Mouse (Mus musculus): ENCODE measurements around the gene Rfx2.

The Rfx2 gene

DNA sequence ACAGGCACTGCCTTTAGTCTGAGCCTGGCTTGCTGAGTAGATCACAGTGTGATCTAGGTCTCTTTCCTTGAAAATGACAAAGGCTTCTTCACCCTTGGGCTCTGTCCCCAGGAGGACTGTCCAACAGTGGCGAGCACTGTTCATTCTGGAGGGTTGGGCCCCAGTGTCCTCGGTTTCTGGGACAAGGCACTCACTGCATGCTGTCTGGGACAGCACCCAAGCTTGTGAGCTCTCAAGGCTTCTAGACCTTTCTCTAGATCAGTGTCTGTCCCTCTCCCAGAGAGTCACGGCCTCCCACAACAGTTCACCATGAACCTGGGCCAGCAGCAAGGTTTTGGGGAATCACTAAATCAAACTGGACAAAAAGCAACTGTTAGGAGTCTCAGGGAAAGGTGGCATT is 38.2 kb downstream of the Rfx2 start:
- no peak for DNase-seq (ENCODE audit: extremely low read depth, insufficient read length, low spot score)

DNA sequence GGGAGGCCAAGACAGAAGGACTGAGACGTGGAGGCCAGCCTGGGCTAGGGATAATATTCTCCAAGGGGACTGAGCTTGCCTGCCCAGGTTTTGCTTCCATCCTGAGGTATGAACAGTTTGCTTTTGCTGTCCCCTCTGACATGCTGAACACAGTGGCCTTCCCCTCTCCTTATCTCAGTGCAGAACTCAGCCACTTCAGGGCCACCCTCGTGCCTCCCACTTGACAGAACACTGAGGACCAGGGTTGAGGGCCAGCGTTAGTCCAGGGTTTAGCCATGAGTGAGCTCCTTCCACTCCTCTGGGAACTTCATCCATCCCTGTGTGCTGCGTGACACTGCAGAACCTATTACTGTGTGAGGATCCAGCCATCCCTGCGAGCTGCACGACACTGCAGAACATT is 41.5 kb downstream of the Rfx2 start:
- no peak for DNase-seq (ENCODE audit: extremely low read depth, insufficient read length, low spot score)

DNA sequence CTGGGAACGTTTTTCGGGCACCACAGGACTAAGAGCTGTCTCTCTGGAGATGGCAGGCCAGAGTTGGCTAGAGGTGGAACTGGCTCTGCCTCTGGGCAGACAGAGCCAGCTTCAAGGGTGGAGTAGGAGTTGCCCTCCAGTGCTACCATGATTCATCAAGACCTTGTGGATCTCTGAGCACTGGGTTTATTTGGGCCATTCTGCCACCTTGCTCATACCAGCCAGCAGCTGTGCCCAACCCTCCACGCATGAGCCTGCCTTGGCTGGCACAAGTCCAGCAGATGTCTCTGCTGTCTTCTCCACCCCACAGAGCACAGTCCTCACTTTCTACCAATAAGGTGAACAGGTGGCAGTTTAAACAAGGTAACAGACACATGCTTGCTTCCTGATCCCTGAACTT is 41.9 kb downstream of the Rfx2 start:
- no peak for DNase-seq (ENCODE audit: extremely low read depth, insufficient read length, low spot score)

DNA sequence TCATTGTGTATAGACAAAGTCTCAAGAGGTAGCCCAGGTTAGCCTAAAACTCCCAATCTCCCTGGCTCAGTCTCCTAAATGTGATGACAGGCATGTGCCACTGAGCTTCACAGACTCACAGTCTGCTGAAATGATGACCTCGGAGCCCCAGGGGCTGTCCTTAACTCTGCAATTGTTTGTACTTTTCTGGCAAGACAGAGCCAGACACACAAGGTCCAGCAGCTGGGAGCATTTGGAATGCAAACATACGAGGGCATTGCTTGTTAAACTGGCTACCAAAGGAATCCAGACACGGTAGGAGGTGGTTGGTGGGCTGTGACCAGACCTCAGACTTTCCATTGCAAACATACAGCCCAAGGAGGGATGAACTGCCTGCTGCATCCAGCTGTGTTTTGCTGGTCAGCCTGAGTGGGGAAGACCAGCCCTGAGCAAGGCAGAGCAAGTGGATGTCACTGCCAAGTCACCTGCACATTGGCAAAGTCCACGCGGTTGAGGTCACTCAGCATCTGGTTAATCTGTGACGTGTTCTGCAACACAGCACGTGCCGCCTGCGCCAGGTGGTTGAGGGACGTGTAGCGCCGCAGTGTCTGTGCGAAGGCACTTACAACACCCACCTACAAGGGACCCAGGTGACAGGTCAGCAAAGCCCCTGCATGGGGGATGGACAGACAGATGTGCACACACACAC is 50.4 kb downstream of the Rfx2 start:
- DNase-seq (ENCODE audit: extremely low read depth, insufficient read length, low spot score) = no peak

DNA sequence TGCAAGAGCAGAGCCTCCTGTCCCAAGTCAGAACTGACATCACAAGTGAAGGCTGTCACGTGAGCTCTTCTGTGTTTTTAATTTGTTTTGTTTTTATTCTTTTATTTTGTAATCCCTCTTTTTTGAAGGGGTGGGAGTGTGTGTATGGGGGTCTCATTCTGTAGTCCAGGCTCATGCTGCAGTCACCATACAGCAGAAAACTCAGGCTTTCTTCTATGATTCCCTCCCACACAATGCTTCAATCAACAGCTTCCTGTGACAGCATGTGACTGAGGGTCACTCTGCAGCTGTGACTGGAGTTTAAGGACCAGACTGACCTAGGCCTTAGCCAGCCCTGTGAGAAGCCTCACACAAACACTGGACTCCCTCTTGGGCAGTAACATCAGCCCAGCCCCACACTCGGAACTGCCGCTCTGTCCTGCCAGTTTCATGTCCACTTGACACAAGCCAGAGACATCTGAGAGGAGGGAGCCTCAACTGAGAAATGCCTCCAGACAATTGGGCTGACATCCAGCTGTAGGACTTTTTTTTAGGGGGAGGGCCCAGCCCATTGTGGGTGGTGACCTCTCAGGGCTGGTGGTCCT is 51.9 kb downstream of the Rfx2 start:
- DNase-seq (ENCODE audit: extremely low read depth, insufficient read length, low spot score) = no peak

DNA sequence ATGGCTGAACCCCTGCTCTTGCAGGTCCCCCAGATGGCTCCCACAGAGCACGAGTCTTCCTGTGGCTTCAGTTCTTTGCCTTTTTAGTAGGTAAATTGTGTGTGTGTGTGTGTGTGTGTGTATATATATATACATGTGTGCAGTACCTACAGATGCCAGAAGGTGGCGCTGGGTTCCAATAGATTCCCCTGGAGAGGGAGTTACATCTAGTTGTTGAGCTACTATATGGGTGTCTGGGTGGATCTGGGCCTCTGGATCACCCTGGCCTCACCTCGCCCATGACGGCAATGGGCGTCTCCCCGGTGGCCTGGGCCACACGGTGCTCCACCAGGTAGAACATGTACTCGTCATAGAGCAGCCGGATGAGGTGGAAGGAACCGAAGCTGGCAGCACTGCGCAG is 53.2 kb downstream of the Rfx2 start:
- no peak for DNase-seq (ENCODE audit: extremely low read depth, insufficient read length, low spot score)

DNA sequence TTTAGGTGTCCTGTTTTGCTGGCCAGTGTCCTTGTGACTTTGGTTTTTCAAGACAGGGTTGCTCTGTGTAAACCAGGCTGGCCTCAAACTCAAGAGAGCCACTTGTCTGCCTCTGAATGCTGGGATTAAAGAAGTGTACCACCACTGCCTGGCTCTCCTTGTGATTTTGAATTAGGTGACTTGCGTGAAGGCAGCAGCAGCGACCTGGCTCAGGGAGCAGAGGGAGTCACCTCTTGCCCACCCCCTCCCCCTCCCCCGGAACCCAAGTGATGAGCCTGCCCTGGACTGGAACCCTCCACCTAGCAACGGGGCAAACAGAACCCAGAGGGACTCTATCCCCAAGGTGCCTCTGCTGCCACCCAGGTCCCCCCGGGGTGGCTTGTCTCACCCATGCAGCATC is 60.9 kb downstream of the Rfx2 start, which contains the start of gene Prr22:
Prr22 (plus strand) TSS at position 301 of the 400 bp plus-strand sequence.
- DNase-seq (ENCODE audit: extremely low read depth, insufficient read length, low spot score) = no peak

DNA sequence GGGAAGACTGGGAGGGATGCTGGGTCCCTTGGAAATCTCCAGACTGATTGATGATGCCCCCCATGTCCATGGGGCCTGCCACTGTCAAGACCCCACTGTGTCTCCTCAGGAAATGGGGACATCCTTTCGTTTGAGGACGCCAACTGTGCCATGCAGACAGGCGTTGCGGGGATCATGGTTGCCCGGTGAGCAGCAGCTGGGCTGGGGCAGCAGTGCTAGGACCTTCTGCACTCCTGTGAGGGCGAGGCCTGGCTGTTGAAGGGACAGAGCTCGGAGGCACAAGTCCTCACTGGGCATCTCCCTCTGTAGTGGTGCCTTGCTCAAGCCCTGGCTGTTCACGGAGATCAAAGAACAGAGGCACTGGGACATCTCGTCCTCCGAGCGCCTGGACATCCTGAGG is 61.9 kb downstream of the Rfx2 start:
- no peak for DNase-seq (ENCODE audit: extremely low read depth, insufficient read length, low spot score)

DNA sequence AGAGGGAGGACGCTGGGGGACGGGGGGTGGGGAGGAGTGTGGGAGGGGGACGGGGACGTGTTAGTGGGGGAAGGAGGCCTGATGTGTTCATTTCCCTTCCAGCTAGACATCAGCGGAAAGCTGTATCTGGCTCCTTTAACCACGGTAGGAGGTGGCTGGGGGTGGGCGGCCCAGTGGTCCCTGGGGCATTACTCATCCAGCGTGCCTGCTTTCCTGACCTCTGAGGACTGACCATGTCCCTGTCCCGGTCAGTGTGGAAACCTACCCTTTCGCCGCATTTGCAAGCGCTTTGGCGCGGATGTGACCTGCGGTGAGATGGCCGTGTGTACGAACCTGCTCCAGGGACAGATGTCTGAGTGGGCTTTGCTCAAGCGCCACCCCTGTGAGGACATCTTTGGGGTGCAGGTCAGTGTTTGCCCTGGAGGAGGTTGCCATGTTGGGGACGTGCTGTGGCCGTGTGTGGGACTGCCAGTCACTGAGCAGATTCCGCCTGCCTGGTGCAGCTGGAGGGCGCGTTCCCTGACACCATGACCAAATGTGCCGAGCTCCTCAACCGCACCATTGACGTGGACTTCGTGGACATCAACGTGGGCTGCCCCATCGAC is 63.2 kb downstream of the Rfx2 start:
- no peak for DNase-seq (ENCODE audit: extremely low read depth, insufficient read length, low spot score)

DNA sequence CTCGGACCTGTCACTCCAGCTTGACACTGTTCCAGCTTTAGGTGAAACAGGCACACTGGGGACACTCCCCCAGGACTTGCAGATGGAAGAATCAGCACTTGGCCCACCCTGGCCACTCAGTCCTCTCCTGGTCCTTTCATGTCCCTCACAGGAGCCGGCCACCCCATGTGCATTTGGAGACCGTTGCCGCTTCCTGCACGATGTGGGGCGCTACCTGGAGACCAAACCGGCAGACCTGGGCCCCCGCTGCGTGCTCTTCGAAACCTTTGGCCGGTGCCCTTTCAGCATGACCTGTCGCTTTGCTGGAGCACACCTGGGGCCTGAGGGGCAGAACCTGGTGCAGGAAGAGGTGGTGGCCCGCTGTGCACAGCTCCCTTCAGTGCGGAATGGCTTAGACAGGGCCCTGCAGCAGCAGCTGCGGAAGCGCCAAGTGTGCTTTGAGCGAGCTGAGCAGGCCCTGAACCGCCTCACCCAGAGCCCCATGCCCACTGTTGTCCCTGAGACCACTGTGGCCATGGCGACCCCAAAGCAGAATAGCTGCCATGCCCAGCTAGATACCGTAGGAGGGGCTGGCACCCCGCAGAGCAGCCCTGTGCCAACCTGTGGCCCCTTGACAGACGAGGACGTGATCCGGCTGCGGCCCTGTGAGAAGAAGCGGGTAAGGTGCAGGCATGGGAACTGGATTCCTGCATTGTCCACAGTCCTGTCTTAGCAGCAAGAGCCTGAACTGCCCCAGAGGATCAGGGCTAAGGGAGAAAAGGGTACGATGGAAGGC is 64.0 kb downstream of the Rfx2 start:
- no peak for DNase-seq (ENCODE audit: extremely low read depth, insufficient read length, low spot score)

DNA sequence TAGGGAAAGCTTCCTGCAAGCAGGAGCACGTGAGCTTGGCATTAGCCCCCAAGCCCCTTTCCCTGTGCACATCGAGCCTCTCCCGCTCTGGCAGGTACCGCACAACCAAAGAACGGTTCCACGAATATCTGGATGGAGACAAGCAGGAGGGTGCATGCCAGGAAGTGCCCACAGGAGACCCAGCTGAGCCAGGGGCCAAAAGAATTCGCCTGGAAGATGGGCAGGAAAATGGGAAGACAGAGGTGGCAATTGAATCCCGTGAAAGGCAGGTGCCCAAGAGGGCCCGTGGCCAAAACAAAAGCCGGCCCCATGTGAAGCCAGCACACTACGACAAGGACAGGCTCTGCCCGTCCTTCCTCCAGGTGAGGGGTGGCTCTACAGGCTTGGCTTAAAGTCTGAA is 65.4 kb downstream of the Rfx2 start:
- no peak for DNase-seq (ENCODE audit: extremely low read depth, insufficient read length, low spot score)

DNA sequence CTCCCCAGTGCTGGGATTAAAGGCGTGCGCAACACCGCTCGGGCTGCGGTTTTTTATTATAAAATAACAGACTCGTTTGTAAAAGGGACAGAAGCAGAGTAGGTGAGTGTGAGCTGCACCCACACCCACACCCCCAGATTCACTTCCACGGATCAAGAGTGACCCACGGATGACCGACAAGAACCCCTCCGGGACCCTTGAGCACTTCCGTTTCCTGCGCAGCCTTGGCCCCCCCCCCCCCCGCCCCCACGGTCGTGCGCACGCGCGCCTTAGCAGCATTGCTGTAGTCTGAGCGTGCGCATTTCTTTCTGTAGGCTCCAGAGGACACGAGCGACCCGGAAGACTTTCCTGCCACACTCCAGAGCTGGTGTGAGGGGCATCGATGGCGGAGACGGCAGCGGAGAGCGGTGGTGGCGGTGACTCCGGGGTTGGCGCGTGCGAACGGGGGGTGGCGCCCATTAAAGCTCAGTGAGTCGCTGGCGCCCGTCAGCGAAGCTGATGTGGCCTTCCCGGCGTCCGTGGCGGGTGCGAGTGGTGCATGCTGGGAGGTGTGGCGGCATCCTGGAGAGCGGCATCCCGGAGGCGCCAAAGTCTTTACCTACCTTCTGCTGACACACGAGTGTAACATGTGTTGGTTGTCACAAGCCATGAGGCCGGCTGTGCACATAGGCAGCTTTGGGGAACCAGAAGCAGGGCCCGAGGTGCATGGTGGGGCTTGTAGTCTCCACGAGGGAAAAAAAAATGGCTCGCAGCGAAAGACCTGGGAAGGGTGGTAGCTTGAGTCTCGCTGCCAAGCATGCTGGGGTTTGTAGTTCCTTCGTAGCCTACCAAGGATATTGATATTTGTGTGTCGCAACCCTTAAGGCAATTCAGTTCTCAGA is 66.1 kb downstream of the Rfx2 start, which contains the start of gene Dus3l:
Dus3l (plus strand) TSS at position 284 of the 881 bp plus-strand sequence.
- peak; percentile 95 for DNase-seq (ENCODE audit: extremely low read depth, insufficient read length, low spot score)

DNA sequence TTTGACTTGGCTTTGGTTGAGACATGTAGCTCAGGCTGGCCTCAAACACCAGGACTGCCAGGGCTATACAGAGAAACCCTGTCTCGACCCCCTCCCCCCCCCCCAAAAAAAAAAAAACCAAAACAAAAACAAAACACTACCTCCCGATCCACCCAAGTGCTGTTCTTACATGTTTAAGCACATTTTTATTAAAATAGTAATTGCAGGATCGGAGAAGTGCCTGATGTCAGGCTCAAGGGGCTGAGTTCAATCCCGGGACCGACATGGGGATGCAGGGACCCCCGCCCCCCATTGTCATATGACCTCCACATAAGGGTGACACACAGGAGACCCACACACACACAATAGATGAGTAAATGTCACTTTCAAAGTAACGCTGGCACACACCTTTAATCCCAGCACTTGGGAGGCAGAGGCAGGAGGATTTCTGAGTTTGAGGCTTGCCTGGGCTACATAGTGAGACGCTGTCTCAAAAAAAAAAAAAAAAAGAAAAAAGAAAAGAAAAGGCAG is 67.0 kb downstream of the Rfx2 start:
- no peak for DNase-seq (ENCODE audit: extremely low read depth, insufficient read length, low spot score)

DNA sequence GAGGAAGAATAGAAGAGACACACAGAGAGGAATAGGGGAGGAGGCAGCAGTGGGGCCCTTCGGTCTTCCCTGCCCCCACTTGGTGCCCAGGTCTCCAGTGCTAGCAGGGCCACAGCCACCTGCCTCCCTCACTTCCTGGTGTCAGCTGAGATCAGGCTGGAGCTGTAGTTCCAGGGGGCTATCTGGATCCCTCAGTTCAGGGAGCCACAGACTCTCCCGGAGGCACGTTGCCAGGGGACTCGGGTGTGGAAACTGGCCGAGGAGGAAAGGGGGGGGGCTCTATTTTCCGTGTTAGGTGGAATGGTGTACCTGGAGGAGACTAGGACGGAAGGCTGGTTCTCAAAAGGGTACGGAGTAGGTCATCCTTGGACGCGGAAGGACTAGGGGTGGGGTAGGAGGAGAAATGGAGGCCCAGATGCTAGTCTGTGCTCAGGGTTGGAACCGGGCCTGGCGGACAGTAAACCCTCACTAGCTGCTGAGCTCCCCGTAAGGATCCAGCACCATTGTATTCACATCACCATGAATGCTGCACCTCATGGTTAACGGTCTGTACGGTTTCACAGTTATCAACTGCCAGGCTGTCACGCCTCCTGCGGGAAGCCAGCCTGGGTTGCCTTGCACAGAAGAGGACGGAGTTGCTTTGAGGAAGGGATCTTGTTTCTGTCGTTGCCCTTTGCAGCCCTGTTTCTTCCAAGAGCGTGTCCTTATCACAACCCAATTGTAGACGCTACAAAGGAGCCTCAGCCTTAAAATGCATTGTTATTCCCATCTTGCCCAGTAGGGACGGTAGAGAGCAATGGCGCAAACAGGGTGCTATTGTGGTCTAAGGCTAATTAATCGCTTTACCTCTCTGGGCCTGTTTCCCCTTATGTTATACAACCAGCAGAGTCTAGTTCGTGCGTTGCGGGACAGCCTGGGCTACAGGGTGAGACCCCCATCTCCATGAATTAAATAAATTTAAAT is 67.8 kb downstream of the Rfx2 start:
- no peak for DNase-seq (ENCODE audit: extremely low read depth, insufficient read length, low spot score)

DNA sequence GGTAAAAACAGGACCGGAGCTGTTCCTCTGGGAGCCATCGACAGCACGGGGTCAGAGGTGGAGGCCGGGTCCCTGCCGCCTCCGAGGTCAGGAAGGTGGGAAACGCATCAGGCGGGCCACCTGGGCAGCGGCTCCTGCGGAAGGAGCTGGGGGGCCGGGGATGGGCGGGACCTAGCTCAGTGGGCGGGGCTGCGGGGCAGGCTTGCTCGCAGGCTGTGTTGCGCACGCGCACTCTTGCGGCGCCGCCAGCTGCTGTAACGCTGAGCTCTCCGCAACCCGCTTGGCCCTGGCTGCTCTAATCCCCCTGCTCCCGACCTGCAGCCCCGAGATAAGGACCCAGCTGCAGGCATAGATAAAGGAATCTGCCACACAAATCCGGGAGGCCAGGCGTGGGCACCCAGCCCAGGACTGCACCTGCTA is 68.8 kb downstream of the Rfx2 start:
- DNase-seq (ENCODE audit: extremely low read depth, insufficient read length, low spot score) = peak; percentile 60

DNA sequence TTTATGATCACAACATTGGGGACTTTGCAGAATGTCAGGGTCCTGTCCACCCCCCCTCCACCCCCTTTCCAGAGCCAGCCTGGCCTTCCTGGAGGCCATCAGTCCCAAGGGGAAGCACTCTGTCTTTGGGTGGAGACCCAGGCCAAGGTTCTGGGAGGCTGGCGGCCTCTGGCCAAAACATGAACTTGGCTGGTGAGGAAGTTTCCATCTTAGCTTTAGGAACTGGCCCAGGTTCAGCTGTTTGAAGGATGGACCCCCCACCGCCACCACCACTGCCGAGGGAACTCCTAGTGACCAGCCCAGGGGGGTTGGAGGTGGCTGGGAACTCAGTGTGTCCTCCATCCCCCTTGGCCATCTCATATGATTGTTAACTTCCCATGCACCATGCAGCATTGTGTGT is 69.7 kb downstream of the Rfx2 start:
- DNase-seq (ENCODE audit: extremely low read depth, insufficient read length, low spot score) = no peak

DNA sequence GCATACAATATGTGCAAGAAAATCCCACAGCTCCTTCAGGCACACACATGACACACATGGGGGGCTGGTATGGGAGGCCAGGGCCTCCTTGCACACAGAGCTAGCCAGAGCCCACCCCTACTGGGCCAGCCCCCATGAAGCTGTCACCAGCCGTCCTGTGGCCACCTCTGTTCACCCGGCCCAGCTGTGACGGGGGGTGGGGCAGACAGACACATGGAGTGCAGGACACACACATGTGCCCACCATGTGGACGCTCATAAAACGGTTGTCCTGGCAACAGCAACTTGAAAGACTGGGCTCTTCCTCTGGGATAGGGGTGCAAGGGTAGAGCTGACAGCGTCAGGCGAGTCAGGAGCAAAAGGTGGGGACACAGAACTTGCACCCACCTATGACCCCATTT is 71.6 kb downstream of the Rfx2 start:
- no peak for DNase-seq (ENCODE audit: extremely low read depth, insufficient read length, low spot score)

DNA sequence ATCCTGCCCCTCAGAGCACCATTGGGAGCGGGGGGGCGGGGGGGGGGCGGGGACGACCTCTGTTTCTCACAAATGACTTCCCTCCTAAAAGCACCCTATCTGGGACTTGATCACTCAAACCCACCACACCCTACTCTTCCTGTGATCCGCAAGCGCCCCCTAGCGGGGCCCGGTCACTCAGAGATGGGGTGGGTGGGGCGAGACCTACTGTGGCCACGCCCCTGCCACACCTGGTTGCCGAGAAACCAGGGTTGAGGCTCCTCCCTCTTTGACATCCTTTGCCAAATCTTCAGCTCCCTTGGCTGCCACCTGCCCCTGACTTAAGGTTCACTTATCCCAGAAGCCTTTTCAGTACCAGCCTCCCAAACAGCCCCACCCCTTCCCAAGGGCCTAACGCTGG is 72.7 kb downstream of the Rfx2 start:
- DNase-seq (ENCODE audit: extremely low read depth, insufficient read length, low spot score) = no peak

Data from 3134 (cell line).